Mouse (Mus musculus): Measurements from ENCODE around the gene Slco2a1.
"Not testable (repeated sequence)": the region's sequence is repeated elsewhere in the genome, so short reads cannot be mapped to it uniquely, and the experiment has no call there.

Gene Slco2a1

GRCm38 (mm10) chr9:103083405-103083804 lies 94.9 kb downstream of the Slco2a1 start:
- no peak for DNase-seq (ENCODE audit: low read depth, low spot score)

- DNase-seq (ENCODE audit: low read depth, low spot score), result no peak
Observed at GRCm38 (mm10) chr9:103086736-103087135, 98.2 kb downstream of the Slco2a1 start.

GRCm38 (mm10) chr9:103087301-103087700 lies 98.8 kb downstream of the Slco2a1 start:
- DNase-seq (ENCODE audit: low read depth, low spot score), result no peak

DNA sequence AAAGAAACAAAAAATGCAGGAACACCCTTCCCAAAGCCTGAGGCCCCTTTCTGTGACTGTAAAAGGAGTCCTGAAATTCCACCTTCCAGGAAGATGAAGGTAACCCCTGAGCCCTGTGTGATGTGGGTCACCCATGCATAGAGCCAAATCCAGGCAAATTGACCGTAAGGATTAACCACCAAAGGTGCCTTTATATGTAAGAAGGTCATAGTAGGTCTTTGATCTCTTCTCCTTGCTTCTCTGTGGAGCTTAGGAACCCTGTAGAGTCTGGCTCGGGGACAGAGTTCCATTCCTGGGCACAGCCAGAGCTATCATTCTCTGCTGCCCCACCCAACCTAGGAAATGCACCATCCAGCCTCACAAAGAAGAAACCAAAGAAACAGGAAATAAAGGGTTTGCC lies 100.1 kb downstream of the Slco2a1 start:
- DNase-seq (ENCODE audit: low read depth, low spot score), result no peak

DNA sequence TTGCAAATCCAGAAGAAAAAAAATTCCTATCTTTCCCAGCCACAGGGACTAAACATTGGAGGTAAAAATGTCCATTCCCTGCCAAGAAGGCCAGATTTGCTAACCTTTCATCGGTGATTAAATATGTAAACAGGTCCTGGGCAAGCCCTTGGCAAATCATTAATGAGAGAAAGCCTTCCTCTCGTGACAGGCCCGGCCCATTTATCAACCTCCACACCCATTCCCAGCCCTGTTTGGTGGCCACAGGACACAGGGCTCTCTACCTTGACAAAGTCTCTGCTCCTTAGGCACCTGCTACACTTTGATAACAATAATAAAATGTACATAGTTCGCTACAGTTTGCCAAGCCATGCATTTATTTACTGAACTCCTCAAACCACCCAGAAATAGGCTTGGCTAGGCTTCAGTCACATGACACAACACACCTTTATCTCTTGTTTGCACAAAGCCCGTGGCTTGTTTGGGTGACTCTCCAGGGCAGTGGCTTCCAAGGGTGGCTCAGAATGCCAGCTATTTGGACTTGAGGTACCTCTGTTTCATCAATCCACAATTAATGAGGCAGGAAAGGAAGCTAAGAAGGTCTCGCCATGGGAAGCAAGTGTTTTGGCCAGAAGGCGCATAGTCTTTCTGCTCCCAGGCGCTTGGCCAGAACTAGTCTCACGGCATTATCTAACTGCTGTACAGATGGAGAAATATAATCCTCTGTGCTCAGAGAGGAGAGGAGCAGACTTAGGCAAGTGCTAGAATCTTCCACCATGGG lies 101.8 kb downstream of the Slco2a1 start:
- no peak for DNase-seq (ENCODE audit: low read depth, low spot score)

GRCm38 (mm10) chr9:103091039-103091883 lies 102.7 kb downstream of the Slco2a1 start:
- no peak for DNase-seq (ENCODE audit: low read depth, low spot score)

- DNase-seq (ENCODE audit: low read depth, low spot score), result peak; percentile 77
Observed at GRCm38 (mm10) chr9:103092248-103092647, 103.7 kb downstream of the Slco2a1 start.

- DNase-seq (ENCODE audit: low read depth, low spot score), result no peak
Observed at GRCm38 (mm10) chr9:103093681-103094080, 105.2 kb downstream of the Slco2a1 start.

- not testable (repeated sequence) for DNase-seq (ENCODE audit: low read depth, low spot score)
Observed at GRCm38 (mm10) chr9:103108341-103108798, 119.9 kb downstream of the Slco2a1 start.

- no peak for DNase-seq (ENCODE audit: low read depth, low spot score)
Observed at GRCm38 (mm10) chr9:103108943-103109670, 120.6 kb downstream of the Slco2a1 start.

GRCm38 (mm10) chr9:103109911-103110310 lies 121.4 kb downstream of the Slco2a1 start:
- no peak for DNase-seq (ENCODE audit: low read depth, low spot score)

- no peak for DNase-seq (ENCODE audit: low read depth, low spot score)
Observed at GRCm38 (mm10) chr9:103110727-103111501, 122.4 kb downstream of the Slco2a1 start.

GRCm38 (mm10) chr9:103111621-103112470 lies 123.3 kb downstream of the Slco2a1 start, which contains the start of gene Rab6b:
Gene Rab6b (plus strand): TSS chr9:103111787.
- no peak for DNase-seq (ENCODE audit: low read depth, low spot score)

GRCm38 (mm10) chr9:103112471-103113271 lies 124.2 kb downstream of the Slco2a1 start:
- DNase-seq (ENCODE audit: low read depth, low spot score), result no peak

GRCm38 (mm10) chr9:103113351-103113750 lies 124.8 kb downstream of the Slco2a1 start:
- DNase-seq (ENCODE audit: low read depth, low spot score), result no peak

DNA sequence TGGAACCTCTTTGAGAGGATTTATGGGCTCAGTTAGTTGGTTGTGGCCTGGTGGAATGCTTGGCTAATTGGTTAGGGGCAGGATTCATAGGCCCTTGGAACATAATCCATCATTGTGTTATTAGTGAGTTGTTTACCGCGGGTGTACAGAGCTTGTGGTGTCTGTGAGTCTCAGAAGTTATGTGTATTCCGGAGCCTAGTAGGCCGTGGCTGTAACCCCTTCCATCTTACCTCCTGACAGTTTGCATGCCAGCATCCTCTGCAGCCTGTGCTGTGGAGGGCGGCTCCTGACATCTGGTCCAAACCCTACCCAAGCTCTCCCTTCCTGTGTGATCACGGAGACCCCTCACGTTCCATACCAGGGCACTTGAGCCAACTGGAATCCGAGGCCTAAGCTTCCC lies 125.8 kb downstream of the Slco2a1 start:
- DNase-seq (ENCODE audit: low read depth, low spot score), result no peak

GRCm38 (mm10) chr9:103114901-103115300 lies 126.4 kb downstream of the Slco2a1 start:
- DNase-seq (ENCODE audit: low read depth, low spot score), result no peak

DNA sequence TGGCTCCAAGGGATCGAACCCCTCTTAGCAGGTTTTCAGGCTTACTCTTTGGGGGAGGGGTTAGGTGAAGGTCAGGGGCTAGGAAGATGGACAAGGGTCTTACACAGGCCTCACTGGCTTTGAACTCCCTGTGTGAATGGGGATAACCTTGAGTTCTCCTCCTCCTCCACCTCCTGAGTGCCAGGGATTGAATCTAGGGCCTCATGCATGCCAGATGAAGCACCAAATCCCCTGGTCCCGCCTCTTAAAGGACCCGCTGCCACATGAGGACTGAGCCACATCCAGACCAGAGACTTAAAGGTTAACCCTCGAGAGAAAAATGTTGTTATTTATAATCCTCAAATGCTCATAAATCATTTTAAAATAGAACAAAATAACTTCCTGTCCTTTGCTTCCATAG lies 128.4 kb downstream of the Slco2a1 start:
- no peak for DNase-seq (ENCODE audit: low read depth, low spot score)

DNA sequence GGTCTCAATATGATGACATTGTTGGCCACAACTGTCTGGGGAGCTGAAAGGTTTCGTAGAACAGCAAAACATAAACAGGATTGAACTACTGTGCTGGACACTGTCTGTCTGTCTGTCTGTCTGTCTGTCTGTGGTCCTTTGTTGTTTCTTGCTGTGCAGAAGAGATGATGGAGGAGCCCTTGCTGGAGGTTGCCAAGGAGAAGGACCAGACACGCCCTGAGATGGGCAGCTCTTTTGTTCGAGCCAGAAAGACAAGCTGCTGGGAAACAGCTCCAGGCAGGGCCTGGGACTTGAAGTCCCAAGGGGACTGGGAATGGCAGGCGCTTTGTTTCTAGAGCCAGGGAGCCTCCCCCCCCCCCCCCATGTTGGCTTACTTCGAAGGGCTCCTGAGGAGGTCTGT lies 129.0 kb downstream of the Slco2a1 start:
- DNase-seq (ENCODE audit: low read depth, low spot score), result no peak
